Mouse (Mus musculus) layer of hippocampus, postnatal 36 days (tissue): ENCODE measurements around the gene Fem1a. TPM values are rescaled to one million over a fixed set of nuclear protein-coding genes. Genes with fewer than 3 reads are reported as not detected.
A peak's percentile ranks its signal among the peaks of the same experiment; 100 is the strongest.
"Not testable (repeated sequence)": the region's sequence is repeated elsewhere in the genome, so short reads cannot be mapped to it uniquely, and the experiment has no call there.

ENCODE experiments used
- DNase-seq, 2 experiments: peaks; one replicate each; pipeline ENCODE4 v3.0.0; 2022
- total RNA-seq, 2 experiments: library from RNA; stranded (reverse); gene quantifications; 2 replicates each; pipeline ENCODE4 v1.2.3; 2021

The Fem1a gene
- total RNA-seq, 2 experiments from 2014 or later: 34.3 to 35.7 TPM

DNA sequence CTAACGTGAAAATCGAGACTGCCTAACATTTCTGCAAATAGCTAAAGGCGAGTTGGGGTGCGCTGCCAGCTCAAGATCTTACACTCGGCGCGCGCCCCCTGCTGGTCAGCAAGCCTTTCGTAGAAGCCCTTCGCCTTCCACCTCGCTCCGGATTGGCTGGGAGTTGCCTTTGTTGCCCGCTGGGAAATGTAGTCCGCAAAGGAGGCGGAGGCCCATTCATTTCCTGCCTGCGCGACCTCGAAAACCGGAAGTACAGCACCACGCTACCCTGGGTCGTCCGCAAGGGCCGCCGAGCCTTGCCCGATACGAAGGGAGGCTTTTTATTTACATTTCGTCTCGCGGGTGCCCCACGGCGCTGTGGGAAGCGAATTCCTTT, 759 bp upstream of the Fem1a start:
- DNase-seq: peak; percentile 97 to 98

DNA sequence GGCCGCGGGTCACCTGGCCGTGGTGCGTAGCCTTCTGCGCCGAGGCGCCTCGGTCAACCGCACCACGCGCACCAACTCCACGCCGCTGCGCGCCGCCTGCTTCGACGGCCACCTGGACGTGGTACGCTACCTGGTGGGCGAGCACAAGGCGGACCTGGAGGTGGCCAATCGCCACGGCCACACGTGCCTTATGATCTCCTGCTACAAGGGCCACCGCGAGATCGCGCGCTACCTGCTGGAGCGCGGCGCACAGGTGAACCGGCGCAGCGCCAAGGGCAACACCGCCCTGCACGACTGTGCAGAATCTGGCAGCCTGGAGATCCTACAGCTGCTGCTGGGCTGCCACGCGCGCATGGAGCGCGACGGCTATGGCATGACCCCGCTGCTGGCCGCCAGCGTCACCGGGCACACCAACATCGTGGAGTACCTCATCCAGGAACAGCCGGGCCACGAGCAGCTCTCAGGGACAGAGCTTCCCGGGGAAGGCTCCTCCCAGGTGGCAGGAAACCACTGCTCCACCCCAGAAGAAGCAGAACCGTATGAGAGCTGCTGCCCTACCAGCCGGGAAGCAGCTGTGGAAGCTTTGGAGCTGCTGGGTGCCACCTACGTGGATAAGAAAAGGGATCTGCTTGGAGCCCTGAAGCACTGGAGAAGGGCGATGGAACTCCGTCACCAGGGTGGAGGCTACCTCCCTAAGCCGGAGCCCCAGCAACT, 728 bp downstream of the Fem1a start:
- DNase-seq: peak in 1 of 2 experiments; percentile 52

DNA sequence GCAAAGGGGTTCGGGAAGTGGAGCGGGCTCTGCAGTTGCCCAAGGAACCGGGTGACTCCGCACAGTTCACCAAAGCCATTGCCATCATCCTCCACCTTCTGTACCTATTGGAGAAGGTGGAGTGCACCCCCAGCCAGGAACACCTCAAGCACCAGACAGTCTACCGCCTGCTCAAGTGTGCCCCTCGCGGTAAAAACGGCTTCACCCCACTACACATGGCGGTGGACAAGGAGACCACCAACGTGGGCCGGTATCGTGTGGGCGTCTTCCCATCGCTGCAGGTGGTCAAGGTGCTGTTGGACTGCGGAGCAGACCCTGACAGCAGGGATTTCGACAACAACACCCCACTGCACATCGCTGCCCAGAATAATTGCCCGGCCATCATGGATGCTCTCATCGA, 1.7 kb downstream of the Fem1a start:
- DNase-seq: not testable (repeated sequence)

DNA sequence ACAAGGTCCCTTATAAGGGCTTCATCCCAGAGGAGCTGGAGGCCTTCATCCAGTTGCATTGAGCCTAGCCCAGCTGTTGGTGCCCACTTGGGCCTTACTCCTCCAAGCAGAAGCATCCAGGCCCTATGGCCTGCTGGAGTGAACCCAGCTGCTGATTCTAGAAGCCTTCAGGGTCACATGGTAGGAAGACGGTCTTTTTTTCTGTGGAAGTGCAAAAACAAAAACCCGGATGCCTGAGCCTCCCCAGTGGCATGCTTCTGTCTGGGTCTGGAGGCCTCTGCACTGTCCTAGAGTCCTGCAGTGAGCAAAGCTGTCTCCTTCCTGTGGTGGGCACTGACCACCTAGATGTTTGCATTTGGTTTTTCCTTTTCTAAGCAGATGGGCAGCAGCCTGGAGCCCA, 2.2 kb downstream of the Fem1a start:
- DNase-seq: not testable (repeated sequence)

DNA sequence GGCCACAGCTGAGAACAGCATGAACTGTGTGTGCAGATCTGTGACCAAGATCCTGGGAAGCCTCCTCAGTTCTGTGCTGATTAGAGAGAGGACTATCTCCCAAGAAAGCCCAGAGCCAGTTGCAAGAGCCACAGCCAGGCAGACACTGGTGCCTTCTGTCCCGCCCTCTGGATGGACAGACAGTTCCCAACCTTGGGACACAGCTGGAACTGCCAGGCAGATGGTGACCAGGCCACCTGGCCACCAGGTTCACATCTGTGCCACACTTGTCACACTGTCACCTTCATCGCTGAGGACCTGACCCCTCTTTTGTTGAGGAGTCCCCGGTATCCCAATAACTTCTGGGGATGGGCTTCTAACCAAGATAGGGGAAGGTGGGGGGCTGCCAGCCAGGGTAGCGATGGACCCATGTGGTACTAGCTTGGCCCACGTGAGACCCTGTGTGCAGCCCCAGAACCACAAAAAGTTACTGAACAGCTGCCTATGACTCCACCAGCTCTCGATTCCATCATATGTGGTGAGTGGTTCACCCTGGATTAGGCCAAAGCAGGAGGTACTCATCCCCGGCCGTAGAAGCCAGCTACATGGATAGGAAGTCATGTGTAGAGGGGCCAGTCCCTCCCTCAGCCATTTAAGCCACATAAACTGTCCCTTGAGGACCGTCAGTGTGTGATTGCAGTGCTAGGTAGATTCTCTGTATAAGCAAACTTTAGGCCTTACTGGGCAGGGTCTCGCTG, 2.9 kb downstream of the Fem1a start:
- DNase-seq: no peak

DNA sequence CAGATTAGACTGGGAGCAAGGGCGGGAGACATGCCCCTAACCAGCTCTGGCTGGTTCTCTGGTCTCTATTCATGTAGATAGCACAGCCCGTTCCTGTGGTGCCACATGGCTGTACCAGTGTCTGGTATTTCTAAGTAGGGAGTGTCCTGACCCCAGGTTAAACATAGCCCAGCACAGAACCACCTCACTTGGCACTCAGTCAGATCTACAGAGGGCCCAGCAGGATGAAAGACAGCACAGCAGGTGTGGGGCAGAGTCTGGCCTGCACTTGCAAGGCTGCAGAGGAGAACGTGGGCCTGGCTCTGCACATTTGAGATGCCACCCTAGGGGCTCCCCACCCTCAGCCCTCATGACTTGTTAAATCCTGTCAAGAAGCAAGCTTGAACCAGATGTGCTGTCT, 4.6 kb downstream of the Fem1a start:
- no peak for DNase-seq

DNA sequence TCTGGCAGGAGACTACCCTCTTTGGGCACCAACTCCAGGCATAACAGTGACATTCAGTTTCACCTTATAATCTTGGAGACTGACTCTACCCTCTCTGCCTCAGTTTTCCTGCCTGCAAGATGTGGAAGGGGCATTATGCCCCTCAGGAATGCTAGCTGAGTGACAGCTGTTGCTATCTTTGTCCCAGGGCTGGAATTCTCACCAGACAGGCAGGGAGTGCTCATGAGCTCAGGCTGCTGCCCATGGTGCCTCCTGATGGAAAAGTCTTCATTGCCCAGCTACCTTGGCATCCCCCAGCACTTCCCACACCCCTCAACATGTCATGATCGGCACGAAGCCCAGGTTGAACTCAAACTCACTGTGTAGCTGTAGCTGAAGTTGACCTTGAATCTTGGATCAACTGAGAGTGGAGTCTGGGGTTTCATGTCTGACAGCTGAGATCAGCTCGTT, 6.1 kb downstream of the Fem1a start:
- no peak for DNase-seq

DNA sequence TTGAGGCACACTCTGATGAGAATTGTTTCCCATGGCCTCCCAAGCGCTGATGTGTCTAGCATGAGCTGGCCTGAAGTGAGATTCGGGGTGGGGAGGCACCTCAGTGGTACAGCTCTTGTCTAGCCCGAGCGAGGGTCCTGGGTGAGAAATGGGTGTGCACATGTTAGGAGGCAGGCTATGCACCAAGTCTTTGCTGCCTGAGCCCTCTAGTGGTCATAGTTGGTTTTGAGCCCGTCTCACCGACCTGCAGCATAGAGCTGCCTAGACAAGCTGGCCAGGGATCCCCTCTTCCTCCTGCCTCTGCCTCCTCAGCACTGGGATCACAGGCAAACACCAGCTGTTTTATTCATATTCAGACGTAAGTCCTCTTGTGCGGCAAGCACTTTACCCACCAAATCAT, 7.4 kb downstream of the Fem1a start:
- DNase-seq: peak; percentile 68 to 75

DNA sequence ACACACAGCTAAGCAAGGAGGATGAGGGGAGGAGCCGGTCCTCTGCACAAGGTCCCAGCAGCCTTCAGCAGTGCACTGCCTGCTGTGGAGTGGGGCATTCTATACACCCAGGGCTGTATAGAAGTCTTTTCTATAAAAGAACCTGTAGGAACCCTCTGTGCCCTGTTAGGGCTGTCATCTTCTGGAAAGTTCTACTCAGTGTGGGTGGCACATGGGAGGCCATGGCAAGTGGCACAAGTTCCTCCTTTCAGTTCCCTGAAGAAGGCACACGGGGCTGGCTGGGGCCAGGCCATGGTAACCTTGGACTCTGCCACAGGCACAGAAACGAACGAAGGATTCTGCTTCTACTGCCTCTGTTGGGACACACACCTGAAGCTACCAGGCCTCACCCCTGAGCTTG, 8.4 kb downstream of the Fem1a start:
- no peak for DNase-seq

DNA sequence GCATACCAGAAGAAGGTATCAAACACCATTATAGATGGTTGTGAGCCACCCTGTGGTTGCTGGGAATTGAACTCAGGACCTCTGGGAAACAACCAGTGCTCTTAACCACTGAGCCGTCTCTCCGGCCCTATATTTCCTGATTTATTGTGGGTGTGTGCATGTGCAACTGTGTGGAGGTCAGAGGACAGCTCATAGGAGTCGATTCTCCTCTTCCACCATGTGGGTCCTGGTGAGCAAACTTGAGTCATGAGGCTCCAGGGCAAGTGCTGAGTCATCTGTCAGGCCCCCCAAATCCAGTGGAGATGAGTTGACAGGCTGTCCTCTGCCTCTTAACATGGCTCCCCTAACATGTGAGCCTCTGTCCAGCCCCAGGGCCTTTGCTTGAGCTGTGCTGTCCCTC, 9.3 kb downstream of the Fem1a start:
- DNase-seq: no peak

DNA sequence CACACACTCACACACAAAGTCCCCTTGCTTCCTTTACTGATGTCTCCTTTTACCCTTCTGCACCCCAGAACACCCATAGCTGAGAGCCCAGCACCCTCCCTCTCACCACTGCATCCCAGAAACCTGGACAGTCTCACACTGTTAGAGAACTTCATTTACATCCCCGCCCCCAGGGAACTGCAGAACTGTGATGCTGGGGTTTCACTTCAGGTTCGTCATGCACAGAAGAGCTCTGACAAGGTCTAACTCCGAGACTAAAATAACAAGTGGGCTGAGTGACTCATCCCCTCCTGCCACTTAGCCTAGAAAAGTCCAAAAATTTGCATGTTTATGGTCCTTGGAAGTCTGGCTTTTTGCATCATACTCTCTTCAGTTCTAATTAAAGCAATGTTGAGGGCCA, 9.7 kb downstream of the Fem1a start:
- DNase-seq: peak in 1 of 2 experiments; percentile 48

DNA sequence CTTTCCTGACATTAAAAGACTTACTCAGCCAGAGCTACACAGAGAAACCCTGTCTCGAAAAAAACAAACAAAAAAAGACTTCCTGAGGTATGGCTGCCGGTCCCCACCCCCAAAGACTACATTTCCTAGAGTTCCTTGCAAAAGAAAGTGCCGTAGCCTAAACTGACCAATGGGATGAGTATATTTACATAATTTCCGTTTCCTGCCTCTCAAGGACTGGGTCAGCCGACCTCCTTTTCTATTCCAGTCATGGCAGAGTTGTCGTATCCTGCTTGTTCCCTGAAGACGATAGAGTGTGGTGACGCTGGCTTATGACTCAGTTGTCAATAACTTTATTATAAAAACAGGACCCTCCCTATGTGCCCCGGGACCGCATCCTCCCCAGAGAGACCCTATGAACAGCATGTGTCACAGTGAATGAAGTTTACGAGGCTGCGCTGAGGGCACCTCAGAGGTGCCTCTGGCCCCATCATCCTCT, 12.6 kb downstream of the Fem1a start:
- peak in 1 of 2 experiments; percentile 50 for DNase-seq

DNA sequence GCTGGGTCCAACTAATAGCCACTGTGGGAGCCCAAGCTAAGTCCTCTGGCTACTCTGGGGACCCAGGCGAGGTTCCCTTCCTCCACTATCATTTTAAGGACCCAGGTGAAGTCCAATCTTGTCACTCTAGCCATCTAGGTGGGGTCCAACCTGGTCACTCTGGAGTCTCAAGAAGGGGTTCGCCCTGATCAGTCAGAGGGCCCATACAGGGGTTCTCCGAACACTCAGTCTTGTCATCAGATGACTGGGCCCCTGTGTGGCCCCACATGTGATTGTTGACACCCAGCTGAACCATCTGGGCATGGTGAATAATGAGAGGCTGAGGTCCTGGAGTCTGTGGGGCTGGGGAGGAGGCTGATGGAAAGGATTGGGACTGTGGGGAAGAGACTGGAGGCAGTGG, 13.1 kb downstream of the Fem1a start:
- no peak for DNase-seq

DNA sequence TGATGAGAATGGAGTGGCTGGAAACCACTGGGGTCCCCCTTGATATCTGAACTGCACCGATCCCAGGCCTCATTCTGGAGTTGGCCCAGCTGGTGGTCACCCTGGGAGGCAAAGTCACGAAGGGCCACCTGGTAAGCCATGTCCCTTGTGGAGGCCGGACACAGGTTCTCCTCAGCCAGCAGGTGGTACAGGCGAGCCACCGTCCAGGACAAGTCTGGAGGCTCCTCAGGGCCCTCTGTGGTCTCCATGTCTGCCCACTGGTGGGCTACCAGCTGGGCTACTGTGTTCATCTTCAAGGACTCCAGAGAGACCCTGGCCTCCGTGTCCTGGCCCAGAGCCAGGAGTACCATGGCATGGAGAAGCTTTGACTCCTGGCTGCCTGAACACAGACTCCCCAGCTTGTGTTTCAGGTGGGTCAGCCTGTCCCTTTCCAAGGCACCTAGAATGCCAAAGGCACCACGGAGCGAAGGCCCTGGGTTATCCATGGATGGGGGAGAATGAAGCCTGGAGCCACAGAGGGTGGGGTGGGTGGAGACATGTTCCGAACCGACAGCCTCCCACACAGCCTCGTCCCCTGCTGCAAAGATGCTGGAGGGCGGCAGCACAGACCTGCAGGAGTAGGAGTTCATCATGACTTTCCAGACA, 15.1 kb downstream of the Fem1a start:
- no peak for DNase-seq

DNA sequence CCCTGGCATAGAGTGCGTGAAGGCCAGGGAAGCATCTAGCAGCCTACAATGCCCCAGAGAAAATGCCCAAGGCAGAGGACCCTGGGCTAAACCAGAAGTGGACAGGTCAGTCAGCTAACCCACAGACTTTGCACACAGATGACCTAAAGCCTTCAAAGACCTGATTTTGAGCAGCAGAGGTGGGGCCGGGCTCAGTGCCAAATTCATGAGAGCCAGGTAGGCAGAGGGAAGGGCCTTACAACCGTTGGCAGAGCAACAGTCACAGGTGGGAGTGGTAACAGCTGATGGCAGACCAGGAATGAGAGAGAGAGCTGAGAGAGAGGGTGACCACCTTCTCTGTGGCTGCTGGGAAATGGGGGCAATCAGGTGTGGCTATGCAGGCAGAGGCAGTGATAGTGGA, 16.0 kb downstream of the Fem1a start:
- no peak for DNase-seq

DNA sequence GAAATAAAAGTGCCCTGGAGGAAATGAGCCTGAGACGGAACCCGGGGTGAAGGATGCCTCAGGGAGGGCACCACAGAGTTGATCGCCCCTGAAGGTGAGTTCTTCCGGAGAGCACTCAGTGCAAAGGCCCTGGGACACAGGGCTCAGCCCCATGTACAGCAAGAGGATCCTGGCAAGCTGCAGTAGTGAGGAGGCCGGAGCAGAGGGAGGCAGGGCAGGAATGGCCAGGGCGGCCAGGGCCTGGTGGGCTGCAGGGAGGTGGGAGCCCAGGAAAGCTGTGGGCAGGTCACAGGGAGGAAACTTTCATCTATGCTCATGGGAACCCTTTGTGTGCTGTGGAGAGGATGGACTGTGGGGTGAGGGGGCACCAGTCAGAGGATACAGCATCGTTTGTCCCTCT, 16.9 kb downstream of the Fem1a start:
- DNase-seq: no peak

DNA sequence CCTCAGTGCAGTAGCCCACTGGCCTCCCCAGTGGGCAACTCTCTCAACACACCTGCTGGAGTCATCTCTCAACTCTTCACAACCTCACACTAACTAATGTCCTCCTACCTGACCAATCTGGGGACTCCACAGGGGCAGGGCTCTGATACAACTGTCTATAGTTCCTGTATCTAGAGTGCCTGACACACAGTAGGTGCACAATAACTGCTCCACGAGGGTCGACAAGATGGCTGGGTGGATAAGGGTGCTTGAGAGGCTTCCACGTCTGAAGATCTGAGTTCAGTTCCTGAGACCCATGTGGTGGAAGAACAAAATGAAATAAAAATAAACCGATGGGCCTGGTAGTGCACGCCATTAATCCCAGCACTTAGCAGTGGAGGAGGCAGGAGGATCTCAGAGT, 17.4 kb downstream of the Fem1a start:
- no peak for DNase-seq

DNA sequence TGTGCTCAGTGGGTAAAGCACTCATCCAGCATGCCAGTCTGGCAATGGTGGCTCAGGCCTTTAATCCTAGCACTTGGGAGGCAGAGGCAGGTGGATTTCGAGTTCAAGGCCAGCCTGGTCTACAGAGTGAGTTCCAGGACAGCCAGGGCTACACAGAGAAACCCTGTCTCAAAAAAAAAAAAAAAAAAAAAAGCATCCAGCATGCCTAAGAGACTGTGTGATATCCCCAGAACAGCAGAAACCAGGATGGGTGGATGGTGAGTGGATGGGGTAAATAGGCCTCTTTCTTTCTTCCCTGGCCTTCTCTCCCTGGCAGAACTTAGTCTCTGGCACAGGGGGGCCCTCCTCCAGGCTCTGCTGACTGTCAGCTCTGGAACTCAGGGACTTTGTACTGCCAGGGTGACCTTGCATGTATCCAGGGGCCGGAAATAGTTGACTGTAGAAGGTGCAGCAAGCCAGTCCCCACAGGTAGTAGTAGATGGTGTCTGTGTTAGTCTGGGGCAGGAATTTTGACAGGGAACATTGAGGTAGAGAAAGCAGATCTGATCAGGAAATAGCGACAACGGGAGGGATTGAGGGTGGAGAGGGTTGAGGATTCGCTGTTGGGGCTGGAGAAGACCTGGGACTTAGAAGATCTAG, 19.4 kb downstream of the Fem1a start:
- no peak for DNase-seq

DNA sequence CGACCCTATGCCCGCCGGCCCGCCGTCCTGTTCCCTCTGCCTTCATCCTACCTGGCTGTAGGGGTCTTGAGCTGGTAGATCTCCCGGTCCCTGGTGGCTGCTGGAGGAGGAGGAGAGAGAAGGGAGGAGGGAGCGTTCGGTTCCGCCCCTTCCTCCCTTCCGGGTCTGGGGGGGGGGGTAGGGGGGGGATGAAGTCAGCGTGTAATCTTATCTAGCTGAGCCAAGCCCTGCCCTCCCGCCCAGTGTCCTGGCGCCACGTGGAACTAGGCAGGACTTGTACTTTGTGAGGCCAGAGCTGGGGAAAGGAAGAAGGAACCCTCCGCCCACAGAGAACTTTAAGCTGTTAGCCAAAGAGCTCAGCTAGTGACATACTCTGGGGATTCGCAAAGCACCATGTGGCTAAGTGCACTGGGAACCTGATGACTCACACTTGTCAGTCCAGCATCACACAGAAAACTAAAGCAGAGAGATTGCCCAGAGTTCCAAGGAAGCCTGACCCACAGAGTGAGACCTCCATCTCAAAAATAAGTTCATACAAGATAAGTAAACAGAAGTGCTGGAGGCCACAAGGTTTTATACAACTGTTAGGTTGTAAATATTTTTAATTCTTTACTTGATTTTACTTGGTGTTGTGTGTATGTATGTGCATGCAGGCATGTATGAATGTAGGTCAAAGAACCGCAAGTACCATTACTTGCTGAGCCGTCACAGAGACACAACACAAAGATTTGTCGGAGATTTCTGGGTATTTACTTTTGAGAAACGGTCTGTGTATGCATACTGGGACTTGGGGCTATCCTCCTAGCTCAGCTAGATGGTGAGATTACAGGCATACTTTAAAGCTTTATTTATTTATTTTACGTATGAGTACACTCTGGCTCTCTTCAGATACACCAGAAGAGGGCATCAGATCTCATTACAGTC, 20.3 kb downstream of the Fem1a start, which contains the start of gene Ticam1:
Ticam1 (minus strand) TSS at position 144 of the 924 bp plus-strand sequence.
- DNase-seq: peak; percentile 74 to 75

DNA sequence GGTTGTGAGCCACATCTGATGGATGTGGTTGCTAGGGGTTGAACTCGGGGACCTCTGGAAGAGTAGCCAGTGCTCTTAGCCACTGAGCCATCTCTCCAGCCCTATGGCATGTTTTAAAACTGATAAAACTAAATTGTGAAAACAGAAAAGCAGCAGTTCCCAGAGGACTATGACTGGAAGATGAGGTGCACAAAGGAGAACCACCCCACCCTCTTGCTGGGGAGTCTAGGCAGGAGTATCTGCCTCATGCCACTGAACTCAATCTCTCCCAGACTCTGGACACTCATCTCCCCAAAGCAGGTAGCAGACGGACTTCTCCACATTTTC, 20.9 kb downstream of the Fem1a start:
- no peak for DNase-seq

DNA sequence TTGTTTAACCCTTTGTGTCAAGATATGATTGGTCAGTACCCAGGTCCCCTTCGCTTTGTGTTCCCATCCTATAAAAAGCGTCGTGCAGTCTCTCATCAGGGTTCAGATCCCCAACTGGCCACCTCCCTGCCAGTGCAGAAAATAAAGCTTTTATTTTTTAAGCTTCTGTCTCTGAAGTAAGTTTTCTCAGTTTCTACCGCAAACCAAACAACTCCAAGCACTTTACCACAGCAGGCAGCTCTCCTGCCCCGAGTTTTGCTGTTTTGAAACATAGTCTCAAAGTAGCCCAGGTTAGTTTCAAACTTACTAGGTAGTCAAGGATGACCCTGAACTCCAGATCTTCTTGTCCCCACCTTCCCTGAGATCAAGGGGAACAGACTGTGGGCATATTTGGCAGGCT, 21.7 kb downstream of the Fem1a start:
- DNase-seq: no peak
